Mouse (Mus musculus) monocyte, adult 5-6 weeks (primary cell): ENCODE data around the gene Aloxe3. TPM values are rescaled to one million over a fixed set of nuclear protein-coding genes. Genes with fewer than 3 reads are reported as not detected.
A peak's percentile ranks its signal among the peaks of the same experiment; 100 is the strongest.
"Not testable (repeated sequence)": the region's sequence is repeated elsewhere in the genome, so short reads cannot be mapped to it uniquely, and the experiment has no call there.

ENCODE experiments used
- ATAC-seq: fragments of 153-309, 156-312 bp; replicated peaks from 2 replicates; pipeline ENCODE4 v1.8.0; 2017; ENCODE audit warnings: mild to moderate bottlenecking; ENCODE audit not compliant: low TSS enrichment, insufficient number of reproducible peaks, severe bottlenecking, poor library complexity, low FRiP score
- total RNA-seq: library from RNA; stranded (forward); fragments of 200-1000, 200-491, 200-594 nt; gene quantifications from 3 replicates; pipeline ENCODE4 v1.2.3, GENCODE M21; 2017

Gene Aloxe3
- total RNA-seq, 1 experiment from 2014 or later = 0.57 TPM

GRCm38 (mm10) chr11:69092871-69093270, 32.8 kb upstream of the Aloxe3 start:
- 0 out of 2 replicates have a peak, but pooled peaks have one; percentile 1 for ATAC-seq

- ATAC-seq = not testable (repeated sequence)
Measured at GRCm38 (mm10) chr11:69093856-69094255, 31.8 kb upstream of the Aloxe3 start.

DNA sequence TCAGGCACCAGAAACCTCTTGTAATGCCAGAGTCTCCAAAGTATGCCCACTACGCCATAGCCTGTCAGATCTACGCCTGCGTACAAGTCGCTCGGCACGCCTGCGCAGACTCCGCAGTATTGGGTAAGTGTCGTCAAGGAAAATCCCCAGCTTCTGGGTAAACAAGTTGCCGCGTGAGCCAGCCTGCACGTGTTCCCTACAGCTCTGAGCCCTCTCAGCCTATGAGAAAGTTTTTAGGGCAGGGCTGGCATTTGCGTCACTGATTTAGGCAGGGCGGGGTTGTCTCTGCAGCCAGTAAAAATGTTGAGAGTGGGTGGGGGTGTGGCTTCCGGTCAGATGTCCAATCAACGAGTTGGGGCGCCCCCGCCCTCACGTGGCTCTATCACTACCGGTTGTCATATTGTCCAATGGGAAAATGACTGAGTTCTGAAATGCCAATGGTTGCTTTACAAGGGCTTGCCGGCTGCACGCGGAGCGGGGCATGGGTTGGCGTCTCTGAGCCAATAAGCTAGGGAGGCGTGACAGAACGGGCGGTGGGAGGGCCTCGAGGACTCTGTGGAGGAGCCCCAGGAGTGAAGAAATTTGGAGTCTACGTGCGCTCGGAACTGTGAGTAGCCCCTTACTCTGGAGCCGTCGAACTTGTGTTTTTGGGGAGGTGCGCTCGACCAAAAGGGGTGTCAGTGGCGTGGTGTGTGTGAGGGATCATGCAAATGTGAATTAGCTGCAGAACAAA, 30.8 kb upstream of the Aloxe3 start, which contains the start of gene Per1:
Per1 (plus strand) TSS at position 521 of the 733 bp plus-strand sequence.
- peak; percentile 50 for ATAC-seq

GRCm38 (mm10) chr11:69095511-69096231, 30.0 kb upstream of the Aloxe3 start:
- ATAC-seq = no peak

DNA sequence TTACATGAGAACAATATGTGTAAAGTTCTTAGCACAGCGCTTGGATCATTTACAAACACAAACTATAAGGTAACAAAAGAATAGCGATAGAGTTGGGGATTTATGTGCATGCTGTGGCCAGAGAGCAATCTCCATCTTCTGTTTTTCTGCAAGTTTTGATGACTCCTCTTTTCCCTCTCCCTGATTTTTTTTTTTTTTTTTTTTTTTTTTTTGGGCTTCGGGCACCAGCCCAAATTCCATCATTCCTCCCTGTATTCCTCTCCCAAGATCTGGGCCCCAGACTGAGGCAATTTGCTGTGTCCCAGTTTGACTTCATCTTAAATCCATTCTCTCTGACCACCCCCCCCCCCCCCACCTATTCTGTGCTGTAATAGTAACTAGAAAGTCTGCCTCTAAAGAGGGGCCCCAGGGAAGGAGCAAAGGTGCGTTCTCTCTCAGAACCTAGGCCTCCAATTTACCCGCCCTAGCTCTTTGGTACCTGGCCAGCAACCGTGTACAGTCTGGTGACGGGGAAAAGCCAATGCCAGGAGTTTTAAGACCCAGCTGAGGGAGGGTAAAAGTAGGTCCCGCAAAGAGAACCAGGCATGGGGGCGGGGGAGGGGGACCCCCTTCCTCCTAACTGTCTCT, 29.2 kb upstream of the Aloxe3 start:
- ATAC-seq = no peak

GRCm38 (mm10) chr11:69096987-69097900, 28.5 kb upstream of the Aloxe3 start:
- ATAC-seq = peak; percentile 19

DNA sequence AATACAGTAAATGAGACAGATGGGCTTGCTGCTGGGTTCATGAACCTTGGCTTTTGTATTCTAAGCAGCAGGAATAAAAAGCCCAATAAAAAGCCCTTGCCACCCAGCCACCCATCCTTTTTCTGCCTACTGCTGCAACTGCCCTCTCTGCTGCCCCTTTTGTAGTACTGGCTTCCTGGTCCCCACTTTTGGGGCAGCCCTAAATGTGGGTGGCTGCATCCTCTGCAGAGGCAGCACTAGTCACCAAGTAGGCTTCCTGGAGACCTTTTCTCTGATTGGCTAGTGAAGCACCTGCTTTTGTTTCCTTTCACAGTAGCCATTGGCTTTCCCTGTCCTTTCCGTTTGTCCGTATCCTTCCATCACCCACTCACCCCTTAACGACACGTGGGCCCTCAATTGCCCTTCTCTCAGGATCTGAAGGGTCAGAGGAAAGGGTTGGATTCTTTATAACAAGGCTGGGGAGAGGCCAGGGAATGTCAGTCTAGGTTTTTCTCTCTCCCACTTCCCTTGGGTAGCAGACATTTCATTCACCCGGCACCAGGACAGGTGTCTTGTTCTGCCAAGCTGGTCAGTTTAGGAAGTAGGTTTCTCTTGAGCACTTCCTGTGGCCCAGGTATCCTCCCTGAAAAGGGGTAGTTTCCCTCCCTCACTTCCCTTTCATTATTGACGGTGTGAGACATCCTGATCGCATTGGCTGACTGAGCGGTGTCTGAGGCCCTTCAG, 27.5 kb upstream of the Aloxe3 start:
- ATAC-seq = no peak

DNA sequence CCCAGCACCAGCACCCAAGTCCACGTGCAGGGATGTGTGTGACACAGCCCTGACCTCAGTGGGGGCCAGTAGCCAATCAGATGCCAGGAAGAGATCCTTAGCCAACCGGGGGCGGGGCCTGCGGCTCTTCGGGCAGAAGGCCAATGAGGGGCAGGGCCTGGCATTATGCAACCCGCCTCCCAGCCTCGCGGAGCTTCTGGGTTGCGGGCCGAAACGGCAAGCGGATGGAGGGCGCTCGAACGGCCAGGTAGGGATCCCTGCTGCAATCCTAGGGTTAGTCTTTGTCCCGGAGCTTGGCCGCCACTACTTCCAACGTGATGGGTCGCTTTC, 27.0 kb upstream of the Aloxe3 start:
- peak; percentile 47 for ATAC-seq

DNA sequence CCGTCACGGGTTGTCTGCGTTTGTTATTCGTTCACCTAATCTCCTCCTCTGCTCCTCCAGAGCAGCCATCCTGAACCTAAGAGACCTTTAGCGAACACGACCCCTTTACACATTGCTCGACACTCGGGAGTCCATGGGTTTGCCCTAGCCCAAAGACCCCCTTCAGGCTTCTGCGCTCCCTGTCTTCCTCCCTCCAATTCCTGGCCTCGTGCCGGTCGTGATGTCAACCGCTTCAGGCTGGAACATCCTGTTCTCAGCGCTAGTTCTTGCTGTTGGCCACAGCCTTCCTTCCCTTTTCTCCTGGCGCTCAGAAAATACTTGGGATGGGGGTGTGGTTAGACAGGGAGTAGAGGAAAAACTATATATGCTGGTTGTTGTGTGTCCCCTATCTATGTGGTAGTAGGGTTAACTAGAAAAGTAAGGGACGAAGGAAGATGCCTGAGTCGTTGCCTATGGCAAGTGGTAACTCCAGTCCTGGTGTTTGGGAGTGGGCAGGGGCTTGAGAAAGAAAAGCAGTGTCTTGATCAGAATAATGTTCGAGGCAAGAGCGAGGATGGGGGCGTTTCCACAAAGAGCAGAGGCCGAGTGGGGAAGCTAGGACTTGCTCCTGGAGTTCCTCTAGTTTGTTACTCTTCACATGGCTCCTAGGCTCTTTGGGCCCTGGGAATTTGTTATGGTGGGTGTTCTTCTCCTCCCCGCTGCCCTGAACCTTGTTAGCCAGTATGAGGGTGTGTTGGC, 26.4 kb upstream of the Aloxe3 start:
- no peak for ATAC-seq

- ATAC-seq = peak; percentile 19
Measured at GRCm38 (mm10) chr11:69099915-69100345, 25.8 kb upstream of the Aloxe3 start.

- ATAC-seq = no peak
Measured at GRCm38 (mm10) chr11:69100639-69101360, 24.9 kb upstream of the Aloxe3 start.

DNA sequence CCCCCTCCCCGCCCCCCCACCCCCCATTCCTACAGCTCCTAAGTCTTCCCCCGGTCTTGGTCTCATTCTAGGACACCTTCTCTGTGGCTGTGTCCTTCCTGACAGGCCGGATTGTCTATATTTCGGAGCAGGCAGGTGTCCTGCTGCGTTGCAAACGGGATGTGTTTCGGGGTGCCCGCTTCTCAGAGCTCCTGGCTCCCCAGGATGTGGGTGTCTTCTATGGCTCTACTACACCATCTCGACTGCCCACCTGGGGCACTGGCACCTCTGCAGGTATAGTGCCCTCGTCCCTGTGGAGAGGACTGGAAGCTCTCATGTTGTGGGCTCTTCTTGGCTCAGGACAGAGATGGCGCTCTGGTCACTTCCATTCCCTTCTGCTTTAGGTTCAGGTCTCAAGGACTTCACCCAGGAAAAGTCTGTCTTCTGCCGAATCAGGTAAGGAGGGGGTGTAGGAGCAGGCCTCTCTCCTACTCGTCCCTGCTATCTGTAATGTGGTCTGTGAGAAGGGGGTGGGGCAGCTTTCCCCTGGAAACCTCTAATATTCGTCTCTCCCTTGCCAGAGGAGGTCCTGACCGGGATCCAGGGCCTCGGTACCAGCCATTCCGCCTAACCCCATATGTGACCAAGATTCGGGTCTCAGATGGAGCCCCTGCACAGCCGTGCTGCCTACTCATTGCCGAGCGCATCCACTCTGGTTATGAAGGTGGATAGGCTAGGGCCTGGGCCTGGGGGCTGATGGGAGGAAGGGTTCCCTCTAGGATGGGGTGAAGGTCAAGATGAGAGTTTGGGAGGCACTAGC, 23.9 kb upstream of the Aloxe3 start:
- ATAC-seq = no peak

DNA sequence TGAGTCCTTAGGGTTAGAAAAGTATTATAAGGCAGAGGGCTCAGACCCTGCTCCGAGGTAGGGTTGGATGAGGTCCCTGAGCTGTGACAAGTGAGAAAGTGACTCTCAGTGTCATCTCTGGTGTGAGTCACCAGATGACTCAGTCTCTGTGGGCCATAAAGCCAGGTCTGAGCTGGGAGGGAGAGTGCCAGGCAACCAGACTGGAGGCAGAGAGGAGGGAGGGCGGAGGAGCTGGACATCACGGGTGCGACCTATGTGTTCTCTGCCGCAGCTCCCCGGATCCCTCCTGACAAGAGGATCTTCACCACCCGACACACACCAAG, 23.3 kb upstream of the Aloxe3 start:
- no peak for ATAC-seq

DNA sequence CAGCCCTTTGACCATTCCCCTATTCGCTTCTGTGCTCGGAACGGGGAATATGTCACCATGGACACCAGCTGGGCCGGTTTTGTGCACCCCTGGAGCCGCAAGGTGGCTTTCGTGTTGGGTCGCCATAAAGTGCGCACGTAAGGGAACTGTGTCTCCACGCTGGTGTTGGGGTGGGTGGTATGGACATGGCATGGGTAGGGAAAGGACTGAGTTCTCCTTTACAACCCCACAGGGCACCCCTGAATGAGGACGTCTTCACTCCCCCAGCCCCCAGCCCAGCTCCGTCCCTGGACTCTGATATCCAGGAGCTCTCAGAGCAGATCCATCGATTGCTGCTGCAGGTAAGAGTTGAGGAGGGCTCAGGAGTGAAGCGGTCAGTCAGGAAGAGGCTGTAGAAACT, 22.6 kb upstream of the Aloxe3 start:
- no peak for ATAC-seq

GRCm38 (mm10) chr11:69103531-69104435, 21.9 kb upstream of the Aloxe3 start:
- no peak for ATAC-seq
